Mouse (Mus musculus) MEL-GATA-1-ER (cell line): ENCODE results near the gene Tas2r121.
"Not testable (repeated sequence)": the region's sequence is repeated elsewhere in the genome, so short reads cannot be mapped to it uniquely, and the experiment has no call there.

Source experiments
- DNase-seq: peaks from one replicate; pipeline ENCODE4 v3.0.0-alpha.2; 2012; ENCODE audit warnings: low read depth; ENCODE audit errors: extremely low read depth

Gene Tas2r121

GRCm38 (mm10) chr6:132700907-132701306 lies at the start of gene Tas2r121:
Gene Tas2r121, minus strand, starts transcription at chr6:132701007.
- no peak for DNase-seq

GRCm38 (mm10) chr6:132750206-132750605 lies 49.4 kb upstream of the Tas2r121 start:
- peak; percentile 3 for DNase-seq

GRCm38 (mm10) chr6:132737935-132738334 lies 37.1 kb upstream of the Tas2r121 start, which contains the start of gene Tas2r115:
Gene Tas2r115, minus strand, starts transcription at chr6:132738035.
- DNase-seq = no peak

- no peak for DNase-seq
These were observed 11.0 kb upstream of the Tas2r121 start, which contains the start of gene Tas2r122 for GRCm38 (mm10) chr6:132711828-132712227. Gene Tas2r122, minus strand, starts transcription at chr6:132711928.

- DNase-seq = not testable (repeated sequence)
These were observed 9.2 kb downstream of the Tas2r121 start for GRCm38 (mm10) chr6:132691596-132691995.

- DNase-seq = no peak
These were observed 44.2 kb downstream of the Tas2r121 start, which contains the start of gene Tas2r120 for GRCm38 (mm10) chr6:132656653-132657052. Gene Tas2r120, plus strand, starts transcription at chr6:132656953.

- no peak for DNase-seq
These were observed 49.4 kb downstream of the Tas2r121 start, which contains the start of gene A630073D07Rik for GRCm38 (mm10) chr6:132651426-132651825. Gene A630073D07Rik, minus strand, starts transcription at chr6:132651526.
